Mouse (Mus musculus): ENCODE measurements around the gene Ptpra. TPM values are rescaled to one million over a fixed set of nuclear protein-coding genes. Genes with fewer than 3 reads are reported as not detected.

Gene Ptpra
- 95.1 and 98.6 TPM in 2 replicates for polyA plus RNA-seq (2014; fragmentation: Nextera tagmentation; extraction: Ambion mirVana)

- Histone ChIP-seq H3K9me3 (ENCODE audit: control insufficient read depth, low read length) (no peaks in the 10 kb centered on the region), H3K4me1 (replicated peaks; ENCODE audit: control insufficient read depth, insufficient read depth, low read length) (peaks cover 21% of the 10 kb centered on the region), H3K4me2 (ENCODE audit: low read length) (peak within 1 kb of the TSS; percentile 84), H3K36me3 (ENCODE audit: control insufficient read depth, insufficient read depth, low read length) (peaks cover 10% of the 10 kb centered on the region; the same call in 1 of the 2 replicates), H3K27ac (ENCODE audit: low read depth) (peak within 1 kb of the TSS; percentile 84), H3K9ac (ENCODE audit: low read length) (peak within 1 kb of the TSS; percentile 80), H3K27me3 (replicated peaks; ENCODE audit: control insufficient read depth, insufficient read depth, low read length) (no peaks in the 10 kb centered on the region), H3K4me3 (ENCODE audit: low read depth, low read length) (peak within 1 kb of the TSS; percentile 85)
- DNase-seq (ENCODE audit: low spot score) (peak; percentile 95), ATAC-seq (replicated peaks; ENCODE audit: low FRiP score, low TSS enrichment, low read depth) (peak; percentile 96)
- WGBS, result under 1% methylated on average over 45 of the region's 50 CpGs
Observed at GRCm38 (mm10) chr2:130449794-130450433, at the start of gene Ptpra. Gene Ptpra, plus strand, starts transcription at chr2:130450278.

- Histone ChIP-seq H3K9me3 (ENCODE audit: control insufficient read depth, low read length) (no peaks in the 10 kb centered on the region), H3K27ac (ENCODE audit: low read depth) (no peak overlapping the region), H3K4me3 (ENCODE audit: low read depth, low read length) (no peak overlapping the region), H3K27me3 (replicated peaks; ENCODE audit: control insufficient read depth, insufficient read depth, low read length) (no peaks in the 10 kb centered on the region; the same call in 1 of the 2 replicates), H3K9ac (ENCODE audit: low read length) (no peak overlapping the region), H3K4me1 (replicated peaks; ENCODE audit: control insufficient read depth, insufficient read depth, low read length) (peaks cover 4% of the 10 kb centered on the region; the same call in 1 of the 2 replicates), H3K36me3 (ENCODE audit: control insufficient read depth, insufficient read depth, low read length) (no peaks in the 10 kb centered on the region), H3K4me2 (ENCODE audit: low read length) (no peak overlapping the region)
- no peak for DNase-seq (ENCODE audit: low spot score)
- ATAC-seq (replicated peaks; ENCODE audit: low FRiP score, low TSS enrichment, low read depth), result no peak
- 77% methylated on average over 4 of the region's 4 CpGs for whole genome bisulfite sequencing
Observed at GRCm38 (mm10) chr2:130401891-130402290, 48.2 kb upstream of the Ptpra start.

- Histone ChIP-seq H3K27me3 (replicated peaks; ENCODE audit: control insufficient read depth, insufficient read depth, low read length) (no peaks in the 10 kb centered on the region), H3K4me1 (replicated peaks; ENCODE audit: control insufficient read depth, insufficient read depth, low read length) (no peaks in the 10 kb centered on the region; the same call in 1 of the 2 replicates), H3K36me3 (ENCODE audit: control insufficient read depth, insufficient read depth, low read length) (no peaks in the 10 kb centered on the region), H3K9me3 (ENCODE audit: control insufficient read depth, low read length) (no peaks in the 10 kb centered on the region), H3K4me2 (ENCODE audit: low read length) (no peak within 1 kb of the TSS), H3K27ac (ENCODE audit: low read depth) (no peak within 1 kb of the TSS), H3K9ac (ENCODE audit: low read length) (no peak within 1 kb of the TSS), H3K4me3 (ENCODE audit: low read depth, low read length) (no peak within 1 kb of the TSS)
- 83% methylated on average over 1 of the region's 1 CpGs for WGBS
- DNase-seq (ENCODE audit: low spot score) (no peak), ATAC-seq (replicated peaks; ENCODE audit: low FRiP score, low TSS enrichment, low read depth) (no peak)
Observed at GRCm38 (mm10) chr2:130404939-130405338, 45.1 kb upstream of the Ptpra start, which contains the start of the genes Gm28372 and 1700020A23Rik. Gene Gm28372, plus strand, starts transcription at chr2:130405239. Gene 1700020A23Rik, plus strand, starts transcription at chr2:130405259.

- H3K4me1 ChIP-seq (replicated peaks; ENCODE audit: control insufficient read depth, insufficient read depth, low read length), result no peaks in the 10 kb centered on the region; the same call in 1 of the 2 replicates
- H3K9ac ChIP-seq (ENCODE audit: low read length), result no peak within 1 kb of the TSS
- H3K4me2 ChIP-seq (ENCODE audit: low read length), result no peak within 1 kb of the TSS
- DNase-seq (ENCODE audit: low spot score) (no peak), ATAC-seq (replicated peaks; ENCODE audit: low FRiP score, low TSS enrichment, low read depth) (no peak)
- H3K9me3 ChIP-seq (ENCODE audit: control insufficient read depth, low read length), result no peaks in the 10 kb centered on the region
- no peak within 1 kb of the TSS for H3K4me3 ChIP-seq (ENCODE audit: low read depth, low read length)
- no peaks in the 10 kb centered on the region for H3K27me3 ChIP-seq (replicated peaks; ENCODE audit: control insufficient read depth, insufficient read depth, low read length)
- no peak within 1 kb of the TSS for H3K27ac ChIP-seq (ENCODE audit: low read depth)
- H3K36me3 ChIP-seq (ENCODE audit: control insufficient read depth, insufficient read depth, low read length), result no peaks in the 10 kb centered on the region
- WGBS, result 82% methylated on average over 2 of the region's 2 CpGs
Observed at GRCm38 (mm10) chr2:130406178-130406577, 43.9 kb upstream of the Ptpra start, which contains the start of gene Tmem239. Gene Tmem239, plus strand, starts transcription at chr2:130406478.

- Histone ChIP-seq H3K4me2 (ENCODE audit: low read length) (no peak overlapping the region), H3K4me3 (ENCODE audit: low read depth, low read length) (no peak overlapping the region), H3K36me3 (ENCODE audit: control insufficient read depth, insufficient read depth, low read length) (no peaks in the 10 kb centered on the region), H3K9me3 (ENCODE audit: control insufficient read depth, low read length) (no peaks in the 10 kb centered on the region), H3K27me3 (replicated peaks; ENCODE audit: control insufficient read depth, insufficient read depth, low read length) (no peaks in the 10 kb centered on the region), H3K9ac (ENCODE audit: low read length) (no peak overlapping the region), H3K27ac (ENCODE audit: low read depth) (no peak overlapping the region), H3K4me1 (replicated peaks; ENCODE audit: control insufficient read depth, insufficient read depth, low read length) (no peaks in the 10 kb centered on the region; the same call in 1 of the 2 replicates)
- ATAC-seq (replicated peaks; ENCODE audit: low FRiP score, low TSS enrichment, low read depth) (no peak), DNase-seq (ENCODE audit: low spot score) (peak; percentile 57)
- WGBS, result 14% methylated on average over 6 of the region's 6 CpGs
Observed at GRCm38 (mm10) chr2:130408194-130408593, 41.9 kb upstream of the Ptpra start.

GRCm38 (mm10) chr2:130411558-130412495 lies 38.3 kb upstream of the Ptpra start:
- Histone ChIP-seq H3K9me3 (ENCODE audit: control insufficient read depth, low read length) (no peaks in the 10 kb centered on the region), H3K4me3 (ENCODE audit: low read depth, low read length) (no peak overlapping the region), H3K27ac (ENCODE audit: low read depth) (no peak overlapping the region), H3K4me2 (ENCODE audit: low read length) (no peak overlapping the region), H3K36me3 (ENCODE audit: control insufficient read depth, insufficient read depth, low read length) (no peaks in the 10 kb centered on the region), H3K9ac (ENCODE audit: low read length) (no peak overlapping the region), H3K4me1 (replicated peaks; ENCODE audit: control insufficient read depth, insufficient read depth, low read length) (no peaks in the 10 kb centered on the region; the same call in 1 of the 2 replicates), H3K27me3 (replicated peaks; ENCODE audit: control insufficient read depth, insufficient read depth, low read length) (no peaks in the 10 kb centered on the region)
- DNase-seq (ENCODE audit: low spot score) (peak; percentile 93), ATAC-seq (replicated peaks; ENCODE audit: low FRiP score, low TSS enrichment, low read depth) (0 out of 2 replicates have a peak, but pooled peaks have one; percentile 76)
- WGBS, result 35% methylated on average over 16 of the region's 16 CpGs

- H3K36me3 ChIP-seq (ENCODE audit: control insufficient read depth, insufficient read depth, low read length), result no peaks in the 10 kb centered on the region
- H3K9me3 ChIP-seq (ENCODE audit: control insufficient read depth, low read length), result no peaks in the 10 kb centered on the region
- H3K4me1 ChIP-seq (replicated peaks; ENCODE audit: control insufficient read depth, insufficient read depth, low read length), result no peaks in the 10 kb centered on the region; the same call in 1 of the 2 replicates
- WGBS, result 76% methylated on average over 3 of the region's 3 CpGs
- H3K4me2 ChIP-seq (ENCODE audit: low read length), result no peak overlapping the region
- no peaks in the 10 kb centered on the region for H3K27me3 ChIP-seq (replicated peaks; ENCODE audit: control insufficient read depth, insufficient read depth, low read length)
- no peak for ATAC-seq (replicated peaks; ENCODE audit: low FRiP score, low TSS enrichment, low read depth)
- no peak for DNase-seq (ENCODE audit: low spot score)
- H3K4me3 ChIP-seq (ENCODE audit: low read depth, low read length), result no peak overlapping the region
- no peak overlapping the region for H3K9ac ChIP-seq (ENCODE audit: low read length)
- H3K27ac ChIP-seq (ENCODE audit: low read depth), result no peak overlapping the region
Observed at GRCm38 (mm10) chr2:130412775-130413174, 37.3 kb upstream of the Ptpra start.

- Histone ChIP-seq H3K9ac (ENCODE audit: low read length) (no peak overlapping the region), H3K27ac (ENCODE audit: low read depth) (no peak overlapping the region), H3K4me2 (ENCODE audit: low read length) (no peak overlapping the region), H3K9me3 (ENCODE audit: control insufficient read depth, low read length) (no peaks in the 10 kb centered on the region), H3K4me1 (replicated peaks; ENCODE audit: control insufficient read depth, insufficient read depth, low read length) (no peaks in the 10 kb centered on the region), H3K36me3 (ENCODE audit: control insufficient read depth, insufficient read depth, low read length) (peaks cover 10% of the 10 kb centered on the region), H3K4me3 (ENCODE audit: low read depth, low read length) (no peak overlapping the region), H3K27me3 (replicated peaks; ENCODE audit: control insufficient read depth, insufficient read depth, low read length) (no peaks in the 10 kb centered on the region)
- DNase-seq (ENCODE audit: low spot score) (no peak), ATAC-seq (replicated peaks; ENCODE audit: low FRiP score, low TSS enrichment, low read depth) (no peak)
- 79% methylated on average over 6 of the region's 6 CpGs for WGBS
Observed at GRCm38 (mm10) chr2:130414094-130414856, 35.8 kb upstream of the Ptpra start.
